Mouse (Mus musculus) lung, postnatal 36 days (tissue): ENCODE measurements around the gene Faap100.
A peak's percentile ranks its signal among the peaks of the same experiment; 100 is the strongest.
"Not testable (repeated sequence)": the region's sequence is repeated elsewhere in the genome, so short reads cannot be mapped to it uniquely, and the experiment has no call there.

ENCODE experiments used
- DNase-seq: peaks from one replicate; pipeline ENCODE4 v3.0.0; 2022; ENCODE audit warnings: mixed read lengths

Gene Faap100

DNA sequence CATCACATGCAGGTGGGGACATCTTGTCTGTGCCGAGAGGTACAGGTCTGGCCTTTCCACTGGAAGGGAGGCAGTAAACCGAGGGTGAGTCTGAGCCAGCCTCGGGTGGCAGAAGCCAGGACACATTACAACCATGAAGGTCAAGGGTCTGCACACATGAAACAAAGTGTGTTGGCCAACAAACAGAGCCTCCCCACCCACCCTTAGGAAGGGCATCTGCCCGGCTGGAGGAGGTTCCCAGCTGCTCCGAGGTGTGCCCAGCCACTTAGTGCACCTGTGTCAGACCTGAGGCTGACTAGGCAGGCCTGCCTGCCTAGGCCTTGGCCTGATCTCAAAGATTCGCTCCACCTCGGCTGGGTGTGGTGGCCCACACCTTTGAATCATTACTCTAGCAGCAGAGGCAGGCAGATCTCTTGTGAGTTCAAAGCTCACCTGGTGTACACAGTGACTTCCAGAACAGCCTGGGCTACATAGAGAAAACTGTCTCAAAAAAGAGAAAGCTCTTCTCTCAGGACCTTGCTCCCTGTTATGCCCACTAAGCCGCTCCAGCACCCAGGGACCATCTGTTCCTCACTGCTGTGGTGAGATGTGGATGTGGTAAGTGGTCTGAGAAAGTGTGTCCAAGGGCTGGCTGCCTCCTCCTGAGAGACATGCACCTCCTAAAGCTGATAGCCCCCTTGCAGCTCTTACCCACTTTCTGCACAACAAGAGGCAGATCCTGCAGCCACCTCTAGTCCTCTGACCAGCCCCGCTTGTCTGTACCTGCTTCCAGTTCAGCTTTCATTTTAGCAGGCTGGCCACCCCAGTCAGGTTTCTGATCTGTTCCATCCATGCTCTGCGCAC is 27.1 kb downstream of the Faap100 start:
- DNase-seq = no peak

DNA sequence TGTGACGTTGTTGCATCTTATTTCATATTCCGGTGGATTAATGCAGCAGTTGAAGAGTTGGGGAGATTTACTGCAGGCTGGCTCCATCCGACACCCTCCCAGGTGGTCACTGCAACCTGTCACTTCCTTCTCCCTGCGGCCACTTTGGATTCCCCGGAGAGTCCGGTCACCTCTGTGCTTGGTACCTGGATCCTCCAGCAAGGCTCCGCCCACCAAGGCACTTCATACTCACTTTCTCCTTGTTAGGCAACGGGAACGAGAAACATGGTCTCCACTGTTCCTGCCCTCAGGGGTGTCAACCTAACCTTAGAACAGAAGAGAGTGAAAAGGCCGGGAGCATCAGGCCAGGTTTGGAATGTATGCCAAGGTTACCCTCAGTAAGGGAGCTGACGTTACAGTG is 27.9 kb downstream of the Faap100 start:
- DNase-seq = peak; percentile 85

- peak; percentile 96 for DNase-seq
These were observed 28.4 kb downstream of the Faap100 start for GRCm38 (mm10) chr11:120349986-120350702.

GRCm38 (mm10) chr11:120349371-120349985 is 29.1 kb downstream of the Faap100 start:
- peak; percentile 60 for DNase-seq

GRCm38 (mm10) chr11:120348684-120349370 is 29.7 kb downstream of the Faap100 start:
- DNase-seq = peak; percentile 72

DNA sequence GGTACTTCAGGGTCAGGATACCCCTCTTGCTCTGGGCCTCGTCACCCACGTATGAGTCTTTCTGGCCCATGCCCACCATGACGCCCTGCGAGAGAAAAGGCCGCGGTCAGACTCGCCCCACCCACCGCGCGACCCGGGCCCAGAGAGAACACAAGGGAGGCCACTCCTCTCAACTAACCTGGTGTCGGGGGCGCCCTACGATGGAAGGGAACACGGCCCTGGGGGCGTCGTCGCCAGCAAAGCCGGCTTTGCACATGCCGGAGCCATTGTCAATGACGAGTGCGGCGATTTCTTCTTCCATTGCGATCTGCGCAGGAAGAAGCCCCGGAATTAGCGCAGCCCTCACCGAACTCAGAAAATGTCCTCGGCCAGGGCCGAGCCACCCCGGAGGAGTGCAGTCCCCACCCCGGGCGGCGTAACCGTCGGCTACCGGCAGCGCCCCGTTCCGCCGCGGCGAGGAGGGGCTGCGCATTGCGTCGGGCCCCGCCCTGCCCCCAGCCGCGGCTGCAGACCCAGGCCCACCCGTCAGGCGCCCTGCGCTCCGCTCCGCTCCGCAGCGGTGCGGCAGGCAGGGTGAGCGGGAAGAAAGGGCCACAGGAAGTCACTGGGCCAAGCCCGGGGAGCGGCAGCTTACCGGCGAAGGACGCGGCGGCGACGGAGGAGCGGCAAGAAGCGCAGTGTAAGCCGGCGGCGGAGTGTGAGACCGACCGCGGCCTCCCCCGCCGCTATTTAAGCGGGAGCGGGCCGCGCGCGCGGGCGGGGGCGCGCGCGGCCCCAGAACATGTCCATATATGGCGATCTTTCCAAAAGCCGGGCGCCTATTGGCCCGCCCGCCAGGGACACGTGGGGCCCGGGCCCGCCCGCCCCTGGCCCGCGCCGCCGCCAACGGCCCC is 30.5 kb downstream of the Faap100 start, which contains the start of gene Actg1:
TSS of gene Actg1 (minus strand) at position 752 of the 893 bp plus-strand sequence.
- DNase-seq = peak; percentile 88

DNA sequence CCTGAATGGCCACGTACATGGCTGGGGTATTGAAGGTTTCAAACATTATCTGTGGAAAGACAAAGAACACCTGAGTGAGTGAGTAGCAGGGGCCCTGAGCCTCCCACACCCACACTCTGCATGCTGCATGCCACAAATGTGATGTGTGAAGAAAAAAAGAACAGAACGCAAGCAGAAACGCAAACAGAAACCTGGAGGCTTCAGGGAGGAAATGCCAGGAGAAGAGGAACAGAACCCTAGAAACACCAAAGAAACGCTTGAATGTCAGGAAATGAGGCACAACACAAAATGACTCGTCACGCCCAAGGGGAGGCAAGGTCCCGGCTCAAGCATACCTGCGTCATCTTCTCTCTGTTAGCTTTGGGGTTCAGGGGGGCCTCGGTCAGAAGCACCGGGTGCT is 31.3 kb downstream of the Faap100 start:
- DNase-seq = no peak

DNA sequence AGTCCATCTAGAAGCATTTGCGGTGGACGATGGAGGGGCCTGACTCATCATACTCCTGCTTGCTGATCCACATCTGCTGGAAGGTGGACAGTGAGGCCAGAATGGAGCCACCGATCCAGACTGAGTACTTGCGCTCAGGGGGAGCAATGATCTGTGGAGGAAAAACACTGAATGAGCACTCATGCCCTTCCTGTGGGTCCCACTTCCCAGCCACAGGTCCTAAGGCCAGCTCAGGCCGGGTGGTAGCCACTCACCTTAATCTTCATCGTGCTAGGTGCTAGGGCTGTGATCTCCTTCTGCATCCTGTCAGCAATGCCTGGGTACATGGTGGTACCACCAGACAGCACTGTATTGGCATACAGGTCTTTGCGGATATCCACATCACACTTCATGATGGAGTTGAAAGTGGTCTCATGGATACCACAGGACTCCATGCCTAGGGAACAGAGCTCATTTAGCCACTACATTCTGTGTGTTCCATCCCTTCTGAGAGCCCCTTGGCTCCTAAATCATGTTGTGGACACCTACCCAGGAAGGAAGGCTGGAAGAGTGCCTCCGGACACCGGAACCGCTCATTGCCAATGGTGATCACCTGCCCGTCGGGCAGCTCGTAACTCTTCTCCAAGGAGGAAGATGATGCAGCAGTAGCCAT is 32.1 kb downstream of the Faap100 start:
- not testable (repeated sequence) for DNase-seq

- peak; percentile 69 for DNase-seq
These were observed 33.4 kb downstream of the Faap100 start for GRCm38 (mm10) chr11:120345067-120345681.

DNA sequence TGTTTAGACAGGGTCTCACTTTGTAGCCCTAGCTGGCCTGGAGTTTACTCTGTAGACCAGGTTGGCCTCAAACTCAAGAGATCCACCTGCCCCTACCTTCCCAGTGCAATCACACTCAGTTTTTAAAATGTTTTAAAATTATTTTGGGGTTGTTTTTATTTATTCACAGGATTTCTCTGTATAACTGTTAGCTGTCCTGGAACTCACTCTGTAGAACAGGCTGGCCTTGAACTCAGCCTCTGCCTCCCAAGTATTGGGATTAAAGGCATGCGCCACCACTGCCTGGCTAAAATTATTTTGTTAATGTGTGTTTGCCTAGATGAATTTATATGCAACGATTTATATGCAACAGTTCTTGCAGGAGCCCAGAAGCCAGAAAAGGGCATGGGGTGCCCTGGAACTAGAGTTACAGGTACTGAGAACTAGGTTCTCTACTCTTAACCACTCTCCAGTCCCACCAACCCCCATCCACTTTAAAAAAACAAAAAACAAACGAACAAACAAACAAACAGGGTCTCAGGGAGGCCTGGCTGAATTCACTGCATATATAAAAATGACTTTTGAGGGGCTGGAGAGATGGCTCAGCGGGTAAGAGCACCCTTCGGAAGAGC is 34.1 kb downstream of the Faap100 start:
- DNase-seq = no peak

GRCm38 (mm10) chr11:120343519-120344309 is 34.9 kb downstream of the Faap100 start:
- DNase-seq = no peak

DNA sequence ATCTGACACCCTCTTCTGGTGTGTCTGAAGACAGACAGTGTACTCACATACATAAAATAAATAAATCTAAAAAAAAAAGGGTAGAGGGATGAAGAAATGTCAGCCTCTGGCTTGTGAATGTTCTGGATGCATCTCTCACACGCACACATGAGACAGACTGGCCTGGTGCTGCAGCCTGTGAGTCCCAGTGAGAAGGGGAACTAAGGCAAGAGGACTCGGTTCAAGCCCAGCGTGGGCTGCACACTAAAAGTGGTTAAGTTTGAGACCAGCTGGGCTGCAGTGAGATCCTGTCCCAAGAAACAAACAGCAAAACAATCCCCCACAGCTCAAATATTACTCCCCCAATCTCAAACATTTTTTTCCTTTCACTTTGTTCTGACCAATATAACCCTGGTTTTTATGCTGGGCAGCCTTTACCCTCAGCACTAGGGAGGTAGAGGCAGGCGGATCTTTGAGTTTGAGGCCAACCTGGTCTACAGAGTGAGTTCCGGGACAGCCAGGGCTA is 35.9 kb downstream of the Faap100 start:
- DNase-seq = no peak

- no peak for DNase-seq
These were observed 36.9 kb downstream of the Faap100 start for GRCm38 (mm10) chr11:120341661-120342060.

- DNase-seq = no peak
These were observed 38.5 kb downstream of the Faap100 start for GRCm38 (mm10) chr11:120339978-120340513.

DNA sequence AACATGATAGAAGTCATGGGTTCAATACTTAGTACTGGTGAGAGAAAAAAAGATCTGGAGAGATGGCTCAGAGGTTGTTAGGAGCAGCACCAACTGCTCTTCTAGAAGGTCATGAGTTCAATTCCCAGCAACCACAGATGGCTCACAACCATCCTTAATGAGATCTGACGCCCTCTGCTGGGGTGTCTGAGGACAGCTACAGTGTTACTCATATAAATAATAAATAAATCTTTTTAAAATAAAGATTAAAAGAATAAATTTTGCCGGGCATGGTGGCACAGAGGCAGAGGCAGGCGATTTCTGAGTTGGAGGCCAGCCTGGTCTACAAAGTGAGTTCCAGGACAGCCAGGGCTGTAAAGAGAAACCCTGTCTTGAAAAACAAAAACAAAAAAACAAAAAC is 39.8 kb downstream of the Faap100 start:
- DNase-seq = no peak

DNA sequence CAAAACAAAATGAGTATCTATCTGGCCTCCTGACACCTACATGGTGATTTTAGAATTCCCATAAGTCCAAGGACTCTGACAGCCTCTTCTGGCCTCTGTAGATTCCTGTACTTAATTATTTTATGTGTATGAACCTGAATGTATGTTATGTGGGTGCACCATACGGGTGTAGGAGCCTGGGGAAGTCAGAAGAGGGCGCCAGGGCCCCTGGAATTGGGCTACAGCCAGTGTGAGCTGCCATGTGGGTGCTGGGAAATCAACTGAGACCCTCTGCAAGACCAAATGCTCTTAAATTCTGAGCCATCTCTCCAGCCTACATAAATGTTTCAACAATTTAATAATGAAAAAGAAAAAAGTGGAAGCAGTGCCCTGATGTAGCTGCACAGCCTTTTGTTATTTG is 41.1 kb downstream of the Faap100 start:
- DNase-seq = no peak

DNA sequence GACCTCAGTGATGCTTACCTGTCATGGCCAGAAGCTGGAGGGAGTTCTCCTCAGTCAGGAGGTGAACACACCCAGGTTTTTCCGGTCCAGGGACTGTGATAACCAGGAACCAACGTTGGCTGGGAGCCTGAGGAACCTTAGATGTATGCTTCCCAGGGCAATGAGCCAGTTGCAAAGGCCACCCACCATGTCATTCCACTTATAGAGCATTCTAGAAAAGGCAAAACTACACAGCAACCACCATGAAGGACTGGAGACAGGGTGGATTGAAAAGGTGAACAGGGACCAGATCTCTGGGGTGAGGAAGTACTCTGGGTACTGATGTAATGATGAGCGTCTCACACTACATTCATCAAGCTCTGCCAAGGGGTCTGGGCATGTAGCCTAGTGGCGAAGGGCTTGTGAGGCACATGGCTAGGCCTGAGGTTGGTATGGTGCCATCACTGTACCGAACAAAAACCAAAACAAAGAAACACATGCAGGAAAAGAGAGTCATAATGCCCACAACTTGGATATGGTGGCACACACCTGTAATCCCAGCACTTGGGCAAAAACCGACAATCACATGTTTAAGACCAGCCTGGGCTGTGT is 43.0 kb downstream of the Faap100 start:
- no peak for DNase-seq

GRCm38 (mm10) chr11:120320156-120320555 is 58.4 kb downstream of the Faap100 start:
- no peak for DNase-seq

DNA sequence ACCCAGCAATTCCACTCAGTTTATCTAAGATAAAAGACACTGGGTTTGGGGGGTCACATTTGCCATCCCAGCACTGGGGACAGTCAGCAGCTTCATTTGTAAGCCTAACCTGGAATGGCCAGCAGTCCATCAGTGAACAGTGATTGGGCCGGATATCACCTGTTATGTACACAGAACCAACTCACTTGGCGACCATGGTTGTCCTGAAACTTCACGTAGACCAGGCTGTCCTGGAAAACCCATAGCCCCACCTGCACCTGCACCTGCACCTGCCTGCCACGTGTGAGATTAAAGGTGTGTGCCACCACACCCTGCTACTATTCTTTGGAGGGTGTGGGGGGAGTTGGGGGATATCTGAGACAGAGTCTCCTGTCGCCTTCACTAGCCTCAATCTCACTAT is 59.3 kb downstream of the Faap100 start:
- DNase-seq = no peak
